Mouse (Mus musculus): ENCODE data around the gene Copz1.

GRCm38 (mm10) chr15:103301046-103301445 lies 28.5 kb downstream of the Copz1 start:
- TF ChIP-seq CTCF (IDR thresholded peaks at IDR 0.05; ENCODE audit: low read depth, low read length) (no peak), POLR2A (IDR thresholded peaks at IDR 0.05; ENCODE audit: extremely low read depth, insufficient read depth, low read length) (no peak)

All from liver, adult 2 months (tissue).